Mouse (Mus musculus) 3134 (cell line): ENCODE measurements at regions not wholly inside any gene's neighbourhood (a gene's known extent, or its start where the extent isn't known, plus 50 kb on each side); places are given as distances from the start of the nearest gene placed in this dataset.
"Not testable (repeated sequence)": the region's sequence is repeated elsewhere in the genome, so short reads cannot be mapped to it uniquely, and the experiment has no call there.

Experiments used
- DNase-seq: peaks from one replicate; pipeline ENCODE4 v3.0.0-alpha.2; 2011; ENCODE audit warnings: low spot score; ENCODE audit not compliant: insufficient read length; ENCODE audit errors: extremely low read depth

DNA sequence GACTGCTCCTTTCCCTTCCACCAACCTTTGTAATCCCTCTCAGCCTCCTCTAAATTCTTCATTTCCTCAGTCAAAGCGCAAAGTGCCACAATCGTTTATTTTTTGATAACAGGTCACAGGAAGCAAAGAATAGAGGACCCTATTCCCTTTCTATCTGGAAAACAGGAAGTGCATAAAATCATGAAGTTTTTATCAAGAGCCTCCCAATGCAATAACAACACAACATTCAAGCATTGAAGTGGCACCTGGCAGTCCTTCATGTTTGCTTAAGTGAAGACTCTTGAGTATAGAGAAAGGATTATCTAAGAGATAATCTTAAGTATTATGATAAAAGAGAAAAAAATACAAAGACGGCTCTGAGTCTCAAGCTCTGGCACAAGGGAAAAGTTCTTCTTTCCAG lies 111.9 kb downstream of the Ibtk start:
- no peak for DNase-seq

DNA sequence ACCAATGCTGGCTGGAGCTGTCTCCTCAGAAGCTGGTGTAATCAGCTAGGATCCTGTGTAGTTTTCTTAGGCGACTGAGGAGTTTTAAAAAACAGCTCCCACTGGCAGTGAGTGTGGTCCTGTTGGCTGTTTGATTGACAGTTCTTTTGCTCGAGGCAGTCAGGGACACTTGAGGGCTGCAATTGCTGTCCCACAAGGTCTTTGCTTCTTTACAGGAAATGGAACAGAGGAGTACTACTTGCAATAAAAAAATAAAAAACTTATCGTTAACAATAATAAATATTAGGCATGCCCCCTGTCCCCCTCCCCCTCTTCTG lies 113.0 kb downstream of the Ibtk start:
- no peak for DNase-seq

DNA sequence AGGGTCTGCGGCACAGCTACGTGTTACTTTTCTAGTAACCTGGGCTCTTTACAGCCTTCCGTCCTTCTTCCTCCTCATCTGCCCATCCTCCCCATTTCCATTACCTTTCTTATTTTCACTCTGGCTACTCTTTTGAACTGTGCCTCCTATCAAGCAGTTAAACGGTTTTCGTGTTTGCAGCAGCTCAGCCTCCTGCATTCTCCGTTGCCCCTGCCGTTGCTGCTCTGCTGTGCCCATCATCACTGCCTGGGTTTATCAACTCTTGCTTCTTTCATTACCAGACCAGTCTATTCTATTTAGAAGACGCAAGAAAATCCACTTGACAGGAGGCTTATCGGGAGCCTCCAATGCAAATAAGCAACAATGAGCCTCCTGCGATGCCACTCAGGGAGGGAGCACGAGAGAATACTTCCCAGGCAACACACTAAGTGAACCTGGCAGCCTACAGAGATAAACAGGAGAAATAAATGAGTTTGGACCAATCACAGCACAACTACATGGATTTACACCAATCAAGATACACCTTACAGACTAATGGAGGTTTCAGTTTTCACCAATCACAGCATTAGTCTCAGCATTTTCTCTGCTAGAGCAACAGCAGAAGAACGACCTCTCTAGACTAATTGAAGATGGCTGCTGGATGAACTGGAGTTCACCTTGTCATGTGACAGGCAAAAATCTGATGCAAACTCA lies 113.5 kb downstream of the Ibtk start:
- DNase-seq: no peak

DNA sequence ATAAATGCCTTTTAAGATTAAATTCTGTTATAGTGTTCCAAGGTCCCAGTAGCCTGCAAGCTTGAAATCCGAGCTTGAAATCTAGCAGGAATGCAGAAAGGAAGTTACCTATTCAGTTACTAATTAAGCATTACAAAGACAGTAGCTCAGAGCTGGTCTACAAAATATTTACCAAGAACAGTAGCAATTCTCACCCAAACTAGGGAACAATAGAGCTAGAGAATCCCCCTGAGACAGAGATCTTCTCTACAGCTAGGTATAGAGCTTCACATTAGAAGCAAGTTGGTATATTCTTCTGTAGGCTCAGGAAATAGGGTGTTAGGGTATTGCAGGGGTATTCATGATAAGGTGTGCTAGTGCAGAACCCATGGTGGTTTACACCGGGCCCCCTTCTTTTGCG lies 114.3 kb downstream of the Ibtk start:
- not testable (repeated sequence) for DNase-seq

DNA sequence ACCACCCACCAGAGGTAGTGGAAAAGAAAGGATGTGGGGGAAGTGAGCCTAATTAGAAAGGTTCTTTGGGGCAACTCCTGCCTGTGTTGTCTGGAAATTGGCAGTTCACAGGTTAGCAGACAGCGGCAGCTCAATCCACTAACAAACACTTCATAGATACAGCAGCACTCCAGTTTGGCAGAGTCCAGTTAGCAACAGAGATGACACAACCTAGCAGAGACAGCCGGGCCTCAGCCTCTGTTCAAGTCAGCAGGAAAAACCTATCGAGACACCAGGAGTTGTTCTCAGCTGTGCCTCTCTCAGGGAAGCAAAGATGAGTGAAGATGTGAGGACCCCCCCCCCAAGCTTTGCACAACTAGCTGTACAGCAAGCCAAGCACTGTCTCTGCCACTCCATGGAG lies 131.2 kb downstream of the Ibtk start:
- DNase-seq: no peak

DNA sequence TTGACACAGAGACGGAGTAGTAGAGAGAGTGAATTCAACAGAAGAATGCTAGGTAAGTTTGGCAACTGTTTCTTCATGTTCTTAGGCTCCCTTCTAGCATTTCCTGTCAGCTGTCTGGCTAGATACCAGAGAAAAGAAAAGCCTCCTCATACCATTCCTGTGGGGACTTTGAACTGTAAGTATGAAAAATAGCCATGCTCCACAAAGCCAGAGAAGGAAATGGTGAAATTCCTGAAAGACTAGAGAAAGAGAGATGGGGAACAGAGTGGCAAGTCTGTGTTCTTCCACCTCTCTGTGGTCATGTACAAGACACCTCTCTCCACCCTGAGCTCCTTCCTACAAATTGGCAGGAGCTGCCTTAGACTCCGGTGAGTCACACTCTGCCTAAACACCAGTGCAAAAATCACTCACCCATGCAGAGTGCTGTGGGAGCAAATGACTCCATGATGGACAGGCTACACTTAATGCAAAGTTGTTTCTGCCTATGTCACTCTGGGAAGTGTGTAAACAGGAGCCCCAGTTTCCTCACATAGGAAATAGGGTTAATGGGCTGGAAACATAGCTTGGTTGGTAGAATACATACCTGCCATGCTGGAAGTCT lies 131.9 kb downstream of the Ibtk start:
- no peak for DNase-seq

DNA sequence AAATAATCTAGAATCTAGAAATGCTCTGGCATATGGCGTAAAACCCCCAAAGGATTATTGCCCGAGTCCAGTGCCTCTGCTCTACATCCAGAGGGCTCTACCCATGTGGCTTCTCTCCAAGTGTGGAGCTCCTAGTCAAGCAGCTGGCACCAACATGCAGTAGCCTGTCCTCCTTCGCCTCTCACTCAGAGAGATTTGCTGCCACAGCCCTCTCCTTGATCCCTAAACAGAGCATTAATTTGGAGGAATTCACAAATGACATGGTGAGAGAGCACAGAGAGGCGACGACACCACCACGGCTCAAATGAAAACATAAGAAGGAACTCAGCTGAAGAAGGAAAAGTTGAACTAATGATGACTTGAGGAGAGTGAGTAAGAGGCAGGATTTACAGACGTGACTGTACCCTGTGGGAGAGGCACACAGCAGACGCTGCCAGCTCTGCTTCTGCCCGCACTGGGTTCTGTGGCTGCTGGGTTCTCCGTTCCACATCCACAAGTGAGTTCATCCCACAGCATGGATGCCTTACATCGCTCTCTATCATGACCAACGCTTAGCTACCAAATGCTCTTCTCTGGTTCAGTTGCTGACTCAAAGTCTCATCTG lies 132.8 kb downstream of the Ibtk start:
- DNase-seq: no peak

DNA sequence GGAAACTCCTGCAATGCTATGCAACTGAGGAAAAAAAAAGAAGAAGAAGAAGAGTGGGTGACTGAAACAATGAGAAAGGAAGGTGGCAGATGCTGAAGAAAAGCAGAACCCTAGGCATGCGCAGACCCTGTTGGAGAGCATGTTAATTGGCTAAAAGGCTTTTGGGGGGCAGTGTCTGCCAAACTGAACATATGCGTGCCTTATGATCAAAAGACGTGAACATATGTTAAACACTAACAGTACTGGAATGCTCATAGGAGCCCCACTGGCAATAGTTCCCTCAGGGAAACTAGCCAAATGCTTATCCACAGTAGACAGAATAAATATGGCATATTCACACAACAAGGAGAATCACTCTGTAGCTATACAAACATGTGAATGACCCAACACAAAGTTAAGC lies 140.0 kb downstream of the Ibtk start:
- DNase-seq: no peak

DNA sequence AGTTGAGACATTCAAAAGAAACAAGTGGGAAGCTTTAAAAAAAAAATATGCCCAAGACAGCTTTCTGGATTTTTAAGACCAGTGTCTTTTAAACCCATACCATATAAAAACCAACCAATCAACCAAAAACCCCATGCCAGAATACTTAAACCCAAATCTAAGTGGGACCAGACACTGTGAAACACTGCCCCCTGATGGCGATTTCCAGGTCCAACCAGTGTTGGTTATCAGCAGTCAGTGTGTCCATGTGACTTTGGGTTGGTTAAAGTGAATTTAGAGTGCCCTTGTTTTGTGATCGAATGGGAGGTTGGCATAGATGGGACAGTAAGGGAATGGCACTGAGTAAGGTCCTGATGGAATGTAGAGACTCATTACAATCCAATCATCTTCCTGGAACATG lies 152.2 kb downstream of the Ibtk start:
- DNase-seq: no peak

DNA sequence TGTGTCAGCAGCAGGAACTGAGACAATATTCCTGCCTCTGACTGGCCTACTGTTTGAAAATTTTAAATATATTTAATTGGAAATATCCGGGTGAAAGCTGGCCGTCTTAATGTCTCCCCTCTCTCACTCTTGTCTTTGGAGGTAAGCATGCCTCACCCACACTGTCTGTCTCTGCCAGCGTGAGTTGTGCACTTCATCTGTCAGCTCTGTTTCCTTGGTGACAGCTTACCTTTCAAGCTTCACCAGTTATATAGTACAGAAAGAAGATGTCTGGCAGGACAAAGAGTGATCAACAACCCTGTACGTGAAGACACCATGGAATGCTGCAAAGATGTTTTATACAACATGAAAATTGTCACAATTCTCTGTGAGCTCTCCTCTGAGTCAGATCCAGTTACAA lies 155.3 kb downstream of the Ibtk start:
- DNase-seq: no peak

DNA sequence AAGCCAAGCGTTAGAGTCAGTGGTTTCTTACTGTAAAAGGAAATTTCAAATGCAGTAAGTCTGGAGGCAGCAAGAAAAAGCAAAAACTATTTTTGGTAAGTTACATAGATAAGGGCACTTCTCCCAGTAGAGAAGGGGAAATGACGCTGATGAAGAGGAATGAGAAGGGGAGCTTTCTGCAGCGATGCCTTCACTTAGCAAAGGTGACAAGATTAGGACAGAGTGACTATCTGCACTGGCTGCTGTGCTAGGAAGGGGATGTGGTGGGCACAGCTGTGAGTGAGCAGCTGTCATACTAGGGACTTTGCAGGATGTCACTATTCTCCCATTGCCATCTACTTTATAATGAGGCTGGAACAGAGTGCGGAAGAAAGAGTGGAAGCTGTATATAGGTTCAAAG lies 156.5 kb downstream of the Ibtk start:
- no peak for DNase-seq

DNA sequence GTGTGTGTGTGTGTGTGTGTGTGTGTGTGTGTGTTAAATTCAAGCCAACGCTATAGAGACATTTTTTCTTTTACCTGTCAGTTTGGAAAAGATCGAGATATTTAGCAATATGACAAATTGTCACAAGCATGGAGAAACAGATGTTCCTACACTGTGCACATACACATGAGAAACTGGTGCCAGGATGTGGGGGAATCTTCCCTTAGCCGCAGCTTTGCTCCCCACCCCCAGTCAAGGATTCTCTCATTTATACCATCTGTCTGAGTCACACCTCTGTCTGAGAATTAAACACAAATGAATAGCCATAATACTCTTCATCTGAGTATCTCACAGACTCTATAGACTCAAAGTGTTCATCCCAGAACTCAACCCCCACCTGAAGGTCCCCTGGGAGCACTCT lies 159.9 kb downstream of the Ibtk start:
- DNase-seq: no peak

DNA sequence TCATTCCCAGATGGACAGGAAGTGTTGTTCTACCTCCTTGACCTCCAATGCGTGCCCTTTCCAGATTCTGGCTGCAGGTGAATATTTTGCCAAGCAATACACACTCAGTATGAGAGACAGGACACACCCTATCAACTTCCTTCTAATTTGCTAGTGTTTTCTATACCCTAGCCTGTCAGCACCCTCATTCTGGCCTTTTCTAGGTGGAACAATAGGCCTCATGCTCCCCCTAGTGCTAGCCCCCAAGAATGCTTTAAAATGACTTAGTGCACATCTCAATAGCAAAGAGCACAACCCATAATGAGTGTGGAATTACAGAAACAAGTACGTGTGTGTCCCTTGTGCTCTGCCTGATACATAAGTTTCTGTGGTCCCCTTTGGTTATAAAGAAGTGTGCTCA lies 161.1 kb downstream of the Ibtk start:
- no peak for DNase-seq

DNA sequence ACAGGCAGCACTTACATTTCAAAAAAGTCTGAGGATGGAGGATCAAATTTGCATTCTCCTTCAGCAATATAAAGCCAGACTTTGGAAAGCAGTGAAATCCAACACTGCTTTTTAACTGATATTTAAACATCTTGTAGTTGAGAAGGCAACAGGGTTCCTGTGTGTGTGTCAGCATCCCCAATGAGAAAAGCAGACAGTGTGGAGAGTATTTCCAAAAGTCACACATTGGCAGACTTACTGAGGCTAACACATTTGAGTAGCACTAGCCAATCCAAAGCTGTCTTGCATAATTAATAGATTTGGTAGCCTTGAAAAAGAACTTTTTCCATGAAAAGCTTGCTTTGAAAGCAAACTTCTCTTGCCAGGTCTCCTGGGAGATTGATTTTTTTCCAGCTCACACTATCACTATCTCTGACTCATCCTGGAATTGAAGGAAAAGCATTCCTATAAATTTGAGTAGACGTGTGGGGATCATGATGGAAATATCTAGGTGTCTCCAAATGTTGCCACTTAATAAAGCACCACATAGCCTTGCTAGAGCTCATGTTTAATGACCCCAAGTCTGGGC lies 168.0 kb downstream of the Ibtk start:
- no peak for DNase-seq

DNA sequence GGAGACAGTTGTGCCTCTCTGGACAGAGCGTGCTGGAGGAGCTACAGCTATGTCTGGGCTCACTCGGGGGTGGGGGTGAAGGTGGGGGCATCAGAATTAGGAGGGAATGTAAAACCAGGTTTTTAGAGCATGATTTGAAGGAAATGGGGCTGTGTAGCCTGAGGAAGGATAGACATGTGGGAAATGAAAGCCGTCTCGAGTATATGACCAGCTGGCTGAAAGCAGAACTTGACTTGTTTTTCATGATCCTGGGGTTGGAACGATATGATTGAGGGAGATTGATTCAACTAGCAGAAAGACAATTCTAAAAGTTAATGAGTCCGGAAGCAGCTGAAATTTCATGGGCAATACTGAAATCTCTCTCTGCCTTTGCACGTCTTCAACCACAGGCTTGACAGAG lies 171.3 kb downstream of the Ibtk start:
- DNase-seq: no peak

DNA sequence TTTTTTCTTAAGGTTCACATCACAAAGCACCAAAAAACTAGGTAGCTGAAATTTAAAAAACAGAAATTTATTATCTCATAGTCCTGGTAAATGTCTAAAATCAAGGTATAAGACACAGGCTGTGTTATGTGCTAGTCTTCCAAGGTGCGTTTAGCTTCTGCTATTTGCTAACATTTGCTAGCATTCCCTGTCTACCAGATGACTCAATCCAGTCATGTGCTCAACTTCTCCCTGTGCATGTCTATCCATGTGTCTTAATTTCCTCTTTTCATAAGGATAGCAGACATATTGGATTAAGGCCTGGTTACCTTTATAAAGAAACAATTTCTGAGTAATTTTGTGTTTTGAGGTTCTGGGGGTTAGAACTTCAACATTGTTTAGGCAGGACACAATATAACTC lies 171.8 kb downstream of the Ibtk start:
- no peak for DNase-seq

DNA sequence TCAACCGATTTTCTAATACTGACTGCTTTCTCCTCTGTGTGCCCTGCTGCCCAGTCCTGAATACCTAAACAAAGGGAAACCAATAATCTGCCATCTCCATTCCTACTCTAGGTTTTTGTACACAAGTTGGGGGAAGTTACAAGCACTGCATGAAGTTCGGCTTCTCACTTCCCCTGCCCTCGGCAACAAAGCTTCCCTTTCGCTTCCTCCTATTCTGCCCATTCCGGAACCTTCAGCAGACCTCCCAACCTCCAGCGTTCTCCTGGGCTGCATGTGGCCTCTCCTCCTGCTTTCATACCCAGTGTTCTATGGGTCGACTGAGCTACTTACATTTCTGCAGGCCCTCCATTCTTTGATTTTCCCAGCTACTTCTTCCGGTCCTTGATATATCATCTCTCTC lies 180.3 kb downstream of the Ibtk start:
- no peak for DNase-seq

DNA sequence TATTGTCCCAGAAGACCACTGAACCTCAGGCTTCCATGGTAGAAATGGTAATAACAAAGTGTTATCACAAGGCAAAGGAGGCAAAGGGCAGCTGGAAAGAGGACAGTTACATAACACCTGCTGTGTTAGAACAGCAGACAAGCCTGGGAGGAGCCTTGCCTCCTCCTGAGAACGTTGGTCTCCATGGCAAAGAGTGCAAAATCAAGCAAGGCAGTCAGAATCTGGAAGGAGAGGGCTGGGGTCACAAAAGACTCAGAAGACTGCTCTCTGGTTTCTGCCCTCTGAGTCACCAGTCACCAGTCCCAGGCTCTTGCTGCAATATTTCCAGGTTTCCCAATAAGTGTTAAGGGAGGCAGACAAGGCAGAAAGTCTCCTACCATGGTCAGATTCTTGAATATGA lies 197.3 kb downstream of the Ibtk start:
- no peak for DNase-seq

DNA sequence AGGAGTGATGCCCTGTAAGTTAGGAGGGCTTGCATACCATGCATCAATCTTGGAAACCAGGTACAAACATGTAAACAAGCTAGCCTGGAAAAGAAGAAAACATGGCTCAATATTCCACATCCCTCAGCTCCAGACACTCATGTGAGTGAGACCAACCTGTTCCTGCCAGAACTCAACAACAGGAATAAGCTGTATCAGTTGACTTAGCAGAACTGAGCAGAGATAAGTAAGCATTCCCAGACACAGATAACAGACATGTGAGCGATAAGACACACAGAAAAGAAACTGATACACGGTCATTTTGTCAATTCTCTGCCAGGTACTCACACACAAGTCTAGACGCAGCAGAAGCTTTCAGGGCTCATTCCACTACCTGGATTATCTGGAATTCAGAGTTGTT lies 198.7 kb downstream of the Ibtk start:
- no peak for DNase-seq

DNA sequence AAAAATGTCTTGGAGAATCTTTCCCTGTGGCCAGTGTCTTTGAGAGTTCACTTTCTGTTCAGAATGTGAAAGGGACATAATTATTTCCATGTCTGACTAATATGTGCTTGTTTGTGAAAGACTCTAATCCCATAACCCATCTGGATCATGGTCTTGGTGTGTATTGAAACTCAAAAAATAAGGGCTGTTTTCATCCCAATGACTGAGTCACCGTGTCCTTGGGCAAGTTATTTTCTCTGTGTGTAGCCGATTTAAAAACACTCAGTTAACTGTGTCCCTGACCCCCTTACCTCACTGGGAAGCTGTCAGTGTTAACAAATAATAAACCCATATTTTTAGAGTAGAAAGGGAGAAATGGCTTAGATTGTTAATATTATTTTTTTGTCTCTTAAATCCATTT lies 202.9 kb downstream of the Ibtk start:
- no peak for DNase-seq

DNA sequence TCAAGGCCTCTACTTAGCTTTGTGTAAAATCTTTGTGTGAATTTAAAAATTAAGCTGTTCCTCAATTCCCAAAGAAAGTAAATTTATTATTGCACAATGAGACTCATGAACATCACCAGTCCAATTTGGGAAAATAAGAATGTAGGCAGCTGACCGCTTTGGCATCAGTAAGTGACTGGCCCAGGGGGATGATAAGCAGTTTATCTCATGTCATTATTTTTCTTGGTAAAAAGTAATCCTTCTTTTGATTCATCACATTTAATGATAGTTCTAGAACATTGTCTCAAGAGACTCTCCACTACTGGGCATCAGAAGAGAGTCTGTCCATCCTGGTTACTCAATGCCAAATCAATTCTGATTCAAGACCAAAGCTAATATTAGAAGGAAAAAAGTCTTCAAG lies 203.6 kb downstream of the Ibtk start:
- DNase-seq: no peak

DNA sequence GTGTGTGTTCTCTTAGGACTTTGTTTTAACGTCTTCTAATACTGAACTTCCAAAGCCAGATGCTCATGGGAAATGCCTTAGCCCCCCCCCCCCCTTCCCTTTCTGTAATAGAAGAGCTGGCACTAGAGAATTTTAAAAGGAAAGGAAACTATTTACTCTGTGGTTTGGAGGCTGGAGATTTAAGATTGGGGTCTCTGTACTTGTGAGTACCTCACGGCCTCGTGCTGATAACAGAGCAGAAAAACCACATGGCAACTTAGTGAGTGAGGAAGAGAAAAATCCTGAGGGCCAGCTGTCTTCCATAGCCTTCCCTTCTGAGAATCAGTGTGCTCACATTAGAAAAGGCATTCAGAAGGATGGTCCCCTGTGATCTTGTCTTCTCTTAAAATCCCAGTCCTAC lies 210.6 kb downstream of the Ibtk start:
- no peak for DNase-seq
